8 mouse cellular contexts compared by ENCODE assay signal in the genomic region with DNA sequence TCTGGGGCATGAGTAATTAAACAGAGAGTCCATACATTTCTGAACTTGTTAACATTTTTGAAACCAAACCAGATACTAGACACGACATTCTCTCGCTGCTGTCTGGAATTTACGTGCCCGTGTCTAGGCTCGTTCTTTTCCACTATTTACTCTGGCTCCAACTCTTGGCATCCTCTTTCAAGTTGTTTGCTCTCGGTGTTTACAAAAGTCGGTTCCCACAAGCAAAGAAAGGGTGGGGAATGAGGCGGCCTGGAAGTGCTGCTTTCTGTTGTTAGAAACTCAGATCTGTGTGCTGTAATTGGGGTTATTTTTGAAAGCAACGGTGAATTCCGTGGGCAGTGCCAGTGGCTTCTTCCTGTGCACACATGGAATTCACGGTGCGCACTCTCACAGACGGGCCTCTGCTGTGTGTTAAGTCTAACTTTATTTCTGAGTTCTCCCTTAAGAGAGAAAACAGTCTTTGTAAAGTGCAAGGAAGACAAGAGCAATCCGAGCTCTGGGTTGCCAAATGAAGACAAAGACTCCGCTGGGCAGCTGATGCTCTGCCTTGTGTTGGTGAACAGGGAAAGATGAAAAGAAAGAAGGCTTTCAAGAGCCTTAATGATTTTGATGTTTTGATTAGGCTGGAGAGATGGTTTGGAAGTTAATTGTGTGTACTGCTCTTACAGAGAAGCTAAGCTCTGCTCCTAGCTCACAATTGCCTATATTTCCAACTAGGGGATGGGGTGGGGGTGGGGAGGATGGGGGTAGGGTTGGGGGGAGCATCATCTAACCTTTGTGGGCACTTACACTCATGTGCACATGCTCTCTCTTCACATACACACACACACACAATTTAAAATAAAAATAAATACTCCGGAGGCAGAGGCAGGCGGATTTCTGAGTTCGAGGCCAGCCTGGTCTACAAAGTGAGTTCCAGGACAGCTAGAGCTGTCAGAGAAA.
DNase-seq lines count a peak whose midpoint lies in the region; ATAC-seq and TF ChIP-seq lines count a peak whose summit lies in the region.

No protein-coding gene starts in this region.

- WGBS in heart, embryonic 11.5 days (ENCODE audit: insufficient replicate concordance), result 73% methylated on average over 18 of the region's 18 CpGs
- whole genome bisulfite sequencing in neural tube, embryonic 13.5 days, result 50% methylated on average over 18 of the region's 18 CpGs
- WGBS in limb, embryonic 14.5 days, result 52% methylated on average over 18 of the region's 18 CpGs
- 42% methylated on average over 18 of the region's 18 CpGs for WGBS in stomach, embryonic 15.5 days

- no peak for ATAC-seq in heart, embryonic 11.5 days (replicated peaks; ENCODE audit: insufficient number of reproducible peaks, low FRiP score, low TSS enrichment)
- peak; percentile 36; the same call in 1 of the 2 replicates for ATAC-seq in neural tube, embryonic 13.5 days (ENCODE audit: low read depth)
- no peak for ATAC-seq in limb, embryonic 14.5 days (ENCODE audit: low FRiP score, low read depth)
- no peak for ATAC-seq in stomach, embryonic 15.5 days (ENCODE audit: insufficient read depth, low FRiP score, low read depth)
- ATAC-seq in monocyte, adult 5-6 weeks (replicated peaks; ENCODE audit: insufficient number of reproducible peaks, low FRiP score, low TSS enrichment, poor library complexity, severe bottlenecking), result no peak
- no peak for ATAC-seq in megakaryocyte progenitor cell, adult 5-6 weeks (replicated peaks; ENCODE audit: poor library complexity)

- no peak for TF ChIP-seq POLR2A in limb, embryonic 14.5 days (IDR thresholded peaks at IDR 0.05; ENCODE audit: borderline replicate concordance, extremely low read depth, insufficient read depth, insufficient read length)

- no peak overlapping the region for H3K4me2 ChIP-seq in heart, embryonic 11.5 days
- H3K4me2 ChIP-seq in neural tube, embryonic 13.5 days, result no peak overlapping the region
- no peak overlapping the region for H3K4me2 ChIP-seq in limb, embryonic 14.5 days (replicated peaks; ENCODE audit: low read depth, low read length, severe bottlenecking)
- peak overlapping the region; percentile 26 for H3K4me2 ChIP-seq in stomach, embryonic 15.5 days

- H3K36me3 ChIP-seq in heart, embryonic 11.5 days (ENCODE audit: control insufficient read depth, insufficient read depth, low read length), result 0 out of 2 replicates have a peak, but pooled peaks cover 6% of the 10 kb centered on the region
- H3K36me3 ChIP-seq in neural tube, embryonic 13.5 days, result no peaks in the 10 kb centered on the region
- peaks cover 42% of the 10 kb centered on the region for H3K36me3 ChIP-seq in limb, embryonic 14.5 days (ENCODE audit: control insufficient read depth, insufficient read depth, low read length)
- H3K36me3 ChIP-seq in stomach, embryonic 15.5 days, result no peaks in the 10 kb centered on the region

- H3K4me3 ChIP-seq in heart, embryonic 11.5 days (ENCODE audit: low read depth, low read length), result no peak overlapping the region
- H3K4me3 ChIP-seq in neural tube, embryonic 13.5 days, result no peak overlapping the region
- H3K4me3 ChIP-seq in limb, embryonic 14.5 days (replicated peaks; ENCODE audit: low read length), result no peak overlapping the region
- no peak overlapping the region for H3K4me3 ChIP-seq in stomach, embryonic 15.5 days (replicated peaks)

- no peak overlapping the region for H3K27ac ChIP-seq in heart, embryonic 11.5 days (ENCODE audit: low read depth, low read length)
- H3K27ac ChIP-seq in neural tube, embryonic 13.5 days (replicated peaks), result peak overlapping the region; percentile 38; the same call in 1 of the 2 replicates
- H3K27ac ChIP-seq in limb, embryonic 14.5 days (replicated peaks; ENCODE audit: low read depth, low read length), result peak overlapping the region; percentile 43; the same call in 1 of the 2 replicates
- peak overlapping the region; percentile 36; the same call in 1 of the 2 replicates for H3K27ac ChIP-seq in stomach, embryonic 15.5 days

- DNase-seq in heart, adult 11 months, result peak; percentile 90
- DNase-seq in neural tube, embryonic 10.5 days (ENCODE audit: extremely low spot score, low spot score), result no peak
- no peak for DNase-seq in limb, embryonic 14.5 days (ENCODE audit: low spot score)

- no peak overlapping the region for H3K9ac ChIP-seq in heart, embryonic 11.5 days (ENCODE audit: low read depth, low read length)
- no peak overlapping the region for H3K9ac ChIP-seq in neural tube, embryonic 13.5 days
- H3K9ac ChIP-seq in limb, embryonic 14.5 days (ENCODE audit: low read depth, low read length, severe bottlenecking), result no peak overlapping the region
- no peak overlapping the region for H3K9ac ChIP-seq in stomach, embryonic 15.5 days

- no peaks in the 10 kb centered on the region for H3K4me1 ChIP-seq in heart, embryonic 11.5 days (ENCODE audit: control insufficient read depth, insufficient read depth, low read length)
- H3K4me1 ChIP-seq in neural tube, embryonic 13.5 days (replicated peaks), result peaks cover 5% of the 10 kb centered on the region; the same call in 1 of the 2 replicates
- H3K4me1 ChIP-seq in limb, embryonic 14.5 days (ENCODE audit: control insufficient read depth, insufficient read depth, low read length), result no peaks in the 10 kb centered on the region
- no peaks in the 10 kb centered on the region for H3K4me1 ChIP-seq in stomach, embryonic 15.5 days

- no peaks in the 10 kb centered on the region for H3K27me3 ChIP-seq in heart, embryonic 11.5 days (ENCODE audit: control insufficient read depth, insufficient read depth, low read length)
- no peaks in the 10 kb centered on the region for H3K27me3 ChIP-seq in neural tube, embryonic 13.5 days
- H3K27me3 ChIP-seq in limb, embryonic 14.5 days (ENCODE audit: control insufficient read depth, insufficient read depth, low read length), result no peaks in the 10 kb centered on the region
- no peaks in the 10 kb centered on the region for H3K27me3 ChIP-seq in stomach, embryonic 15.5 days (replicated peaks)

- H3K9me3 ChIP-seq in heart, embryonic 11.5 days (replicated peaks; ENCODE audit: control insufficient read depth, low read length), result no peaks in the 10 kb centered on the region
- H3K9me3 ChIP-seq in neural tube, embryonic 13.5 days, result no peaks in the 10 kb centered on the region
- no peaks in the 10 kb centered on the region for H3K9me3 ChIP-seq in limb, embryonic 14.5 days (ENCODE audit: control insufficient read depth, low read length)
- no peaks in the 10 kb centered on the region for H3K9me3 ChIP-seq in stomach, embryonic 15.5 days
